Mouse (Mus musculus) liver, embryonic 14.5 days (tissue): Measurements from ENCODE around the gene Scamp4. TPM values are rescaled to one million over a fixed set of nuclear protein-coding genes. Genes with fewer than 3 reads are reported as not detected.

Experiments used
- ATAC-seq: fragments of 200-750 bp; cut with Nextera tagmentation; 2 replicates; pipeline ENCODE4 v1.8.0; 2017; ENCODE audit warnings: moderate number of reproducible peaks, mild to moderate bottlenecking, moderate library complexity; ENCODE audit not compliant: insufficient read depth
- DNase-seq, 3 experiments: peaks; one replicate each; pipeline ENCODE4 v3.0.0-alpha.2; 2012 to 2013; ENCODE audit warnings: low read depth in 3 of 3, low spot score in 3 of 3
- H3K27ac ChIP-seq: fragments of 300-500 bp; sonication (generic); 2 replicates; pipeline ENCODE4 v1.5.1; 2014; ENCODE audit warnings: moderate library complexity, mild to moderate bottlenecking, control low read depth, inconsistent platforms
- H3K27me3 ChIP-seq: fragments of 300-500 bp; sonication (generic); 2 replicates; pipeline ENCODE4 v1.6.1; 2014; ENCODE audit warnings: mild to moderate bottlenecking, low read length, moderate library complexity; ENCODE audit not compliant: control insufficient read depth, insufficient read depth
- H3K36me3 ChIP-seq: fragments of 300-500 bp; sonication (generic); replicated peaks from 2 replicates; pipeline ENCODE4 v1.6.1; 2014; ENCODE audit warnings: low read depth; ENCODE audit not compliant: control insufficient read depth, insufficient read depth
- H3K4me1 ChIP-seq, 2 experiments: fragments of 200-500 bp in 1 of 2; fragments of 300-500 bp in 1 of 2; sonication (generic) in 1 of 2; replicated peaks; 2 replicates each; pipeline ENCODE4 v1.6.1; 2012 to 2014; ENCODE audit warnings: antibody characterized with exemption in 1 of 2, inconsistent platforms in 1 of 2, low read length in 1 of 2; ENCODE audit not compliant: control insufficient read depth in 2 of 2, insufficient read depth in 2 of 2
- H3K4me2 ChIP-seq: fragments of 300-500 bp; sonication (generic); 2 replicates; pipeline ENCODE4 v1.6.1; 2014; ENCODE audit warnings: low read depth, mild to moderate bottlenecking, control low read depth, moderate library complexity
- H3K4me3 ChIP-seq, 2 experiments: fragments of 200-500 bp in 1 of 2; fragments of 300-500 bp in 1 of 2; sonication (generic) in 1 of 2; 2 replicates each; pipeline ENCODE4 v1.5.1; 2012 to 2014; ENCODE audit warnings: low read depth in 2 of 2, low read length in 2 of 2, mild to moderate bottlenecking in 2 of 2, control low read depth in 1 of 2, inconsistent platforms in 1 of 2, moderate library complexity in 1 of 2; ENCODE audit not compliant: insufficient read depth in 1 of 2
- H3K9ac ChIP-seq: fragments of 300-500 bp; sonication (generic); replicated peaks from 2 replicates; pipeline ENCODE4 v1.6.1; 2014; ENCODE audit warnings: mild to moderate bottlenecking, control low read depth, moderate library complexity
- H3K9me3 ChIP-seq: fragments of 300-500 bp; sonication (generic); 2 replicates; pipeline ENCODE4 v1.6.1; 2016; ENCODE audit warnings: low read length, mixed read lengths; ENCODE audit not compliant: control insufficient read depth
- CTCF ChIP-seq: IDR thresholded peaks from 2 replicates; pipeline ENCODE4 v1.5.1; 2016; ENCODE audit warnings: antibody characterized with exemption, low read depth, control low read depth
- EP300 ChIP-seq: IDR thresholded peaks from 2 replicates; pipeline ENCODE4 v1.6.1; 2016; ENCODE audit warnings: antibody characterized with exemption, low read depth
- WGBS: fragments of 180-500 bp; shearing (Covaris S2); extraction: QIAGEN DNeasy Blood & Tissue Kit; methylation state at CpG from one replicate; pipeline ENCODE4 v1.1.7; 2014; ENCODE audit not compliant: insufficient replicate concordance; 5-methylcytosine and 5-hydroxymethylcytosine counted together
- polyA plus RNA-seq, 2 experiments: library from polyadenylated mRNA; depleted of rRNA in 1 of 2; stranded (reverse) in 1 of 2; unstranded in 1 of 2; fragments of >200 nt; fragmentation: Nextera tagmentation in 1 of 2; extraction: Ambion mirVana in 1 of 2; gene quantifications; 2 replicates each; pipeline versions ENCODE4 v1.2.1 to v1.2.3; 2012 to 2014

Scamp4 gene
- polyA plus RNA-seq, 2 experiments: 22.0 to 34.6 TPM

DNA sequence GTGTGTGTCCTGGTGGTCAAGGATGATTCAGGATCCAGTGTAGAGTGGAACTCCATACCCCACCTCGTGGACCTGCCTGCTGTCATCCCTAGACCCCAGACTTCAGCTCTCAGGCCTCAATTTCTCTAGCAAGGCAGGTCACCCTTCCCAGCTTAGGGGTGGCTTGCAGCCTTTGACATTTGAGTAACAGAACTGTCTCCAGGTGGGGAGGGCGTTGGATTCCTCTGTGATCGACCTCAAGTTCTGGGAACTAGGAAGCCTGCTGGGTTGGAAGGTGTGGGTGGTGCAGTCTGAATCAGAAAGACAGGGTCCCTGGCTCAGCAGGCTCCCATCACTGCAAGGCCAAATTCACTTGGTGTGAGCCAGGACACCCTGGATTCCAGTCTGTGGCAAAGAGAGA, 27.8 kb upstream of the Scamp4 start:
- TF ChIP-seq CTCF: no peak
- no peak for TF ChIP-seq EP300
- WGBS: 46% methylated on average over 3 of the region's 3 CpGs
- Histone ChIP-seq H3K27ac (peak overlapping the region; percentile 99), H3K4me3 (peak overlapping the region; percentile 69 to 95), H3K4me2 (peak overlapping the region; percentile 77), H3K27me3 (no peaks in the 10 kb centered on the region), H3K4me1 (peaks cover 58 to 72% of the 10 kb centered on the region in 2 experiments), H3K9ac (peak overlapping the region; percentile 87), H3K9me3 (no peaks in the 10 kb centered on the region), H3K36me3 (peaks cover 4% of the 10 kb centered on the region; the same call in 1 of the 2 replicates)
- ATAC-seq: no peak
- DNase-seq: no peak

DNA sequence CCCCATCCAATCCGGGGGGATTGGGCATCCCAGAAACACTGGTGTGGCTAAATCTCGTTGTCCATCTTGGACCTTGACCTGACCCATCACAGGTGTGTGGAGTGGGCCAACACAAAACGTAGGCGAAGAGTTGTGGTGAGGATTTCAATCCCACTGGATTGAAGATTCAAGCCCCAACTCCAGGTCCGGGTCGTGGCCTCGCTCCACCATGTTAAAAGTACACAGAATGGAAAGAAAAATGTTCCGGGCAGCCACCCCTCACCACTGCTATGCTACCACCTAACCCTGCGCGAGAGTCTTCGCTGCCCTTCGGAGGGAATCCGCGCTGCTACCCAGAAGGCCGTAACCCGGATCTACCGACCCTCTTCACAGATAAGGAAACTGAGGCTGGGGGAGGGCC, 26.7 kb upstream of the Scamp4 start:
- no peaks in the 10 kb centered on the region for H3K9me3 ChIP-seq
- H3K4me2 ChIP-seq: peak overlapping the region; percentile 77
- TF ChIP-seq EP300: no peak
- TF ChIP-seq CTCF: no peak
- peak overlapping the region; percentile 99 for H3K27ac ChIP-seq
- WGBS: 5% methylated on average over 17 of the region's 17 CpGs
- peaks cover 4% of the 10 kb centered on the region; the same call in 1 of the 2 replicates for H3K36me3 ChIP-seq
- peak overlapping the region; percentile 87 for H3K9ac ChIP-seq
- no peaks in the 10 kb centered on the region for H3K27me3 ChIP-seq
- no peak for DNase-seq
- peaks cover 55 to 65% of the 10 kb centered on the region in 2 experiments for H3K4me1 ChIP-seq
- peak overlapping the region; percentile 69 to 95 for H3K4me3 ChIP-seq
- no peak for ATAC-seq

DNA sequence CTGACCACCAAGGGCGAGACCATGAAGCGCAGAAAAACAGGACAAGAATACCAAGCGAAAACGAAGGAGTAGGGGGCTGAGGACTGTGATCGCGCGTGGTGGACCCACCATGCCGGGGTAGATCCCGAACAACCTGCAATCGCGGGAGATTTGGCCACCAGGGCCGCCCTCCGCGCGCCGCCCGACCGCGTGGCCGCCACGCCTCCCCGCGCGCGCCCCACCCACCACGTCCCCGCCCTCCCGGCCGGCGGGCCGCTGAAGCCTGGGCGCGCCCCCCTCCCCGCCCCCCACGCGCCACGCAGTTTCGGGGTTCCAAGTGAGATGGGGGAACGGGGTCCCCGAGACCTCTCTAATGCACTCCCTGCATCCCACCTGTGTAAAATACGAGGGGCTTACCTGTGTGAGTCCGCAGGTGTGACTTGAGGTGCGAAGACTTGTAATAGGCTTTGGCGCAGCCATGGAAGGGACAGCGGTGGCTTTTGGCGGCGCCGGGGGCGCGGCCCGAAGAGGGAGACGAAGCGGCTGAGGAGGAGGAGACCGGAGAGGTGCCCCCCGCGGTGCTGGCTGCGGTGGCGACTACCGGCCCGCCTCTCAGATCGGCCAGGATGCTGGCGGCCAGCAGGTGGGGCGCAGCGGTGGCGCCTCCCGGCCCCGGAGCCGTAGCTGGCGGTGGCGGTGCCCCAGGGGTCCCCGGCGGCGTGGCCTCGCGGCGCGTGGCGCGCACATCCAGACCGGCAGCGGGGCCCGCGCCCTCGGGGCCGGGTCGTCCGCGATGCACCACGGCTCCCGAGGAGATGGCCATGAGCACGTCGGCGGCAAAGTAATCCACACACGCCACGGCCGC, 26.1 kb upstream of the Scamp4 start:
- Histone ChIP-seq H3K4me3 (peak overlapping the region; percentile 69 to 95), H3K9me3 (no peaks in the 10 kb centered on the region), H3K4me1 (peaks cover 48 to 58% of the 10 kb centered on the region in 2 experiments), H3K9ac (peak overlapping the region; percentile 87), H3K4me2 (peak overlapping the region; percentile 77), H3K27ac (peak overlapping the region; percentile 99), H3K27me3 (no peaks in the 10 kb centered on the region), H3K36me3 (peaks cover 4% of the 10 kb centered on the region; the same call in 1 of the 2 replicates)
- ATAC-seq (no peak), DNase-seq (no peak)
- peak; percentile 26; the same call in 1 of the 2 replicates for TF ChIP-seq CTCF
- no peak for TF ChIP-seq EP300
- WGBS: under 1% methylated on average over 93 of the region's 96 CpGs

DNA sequence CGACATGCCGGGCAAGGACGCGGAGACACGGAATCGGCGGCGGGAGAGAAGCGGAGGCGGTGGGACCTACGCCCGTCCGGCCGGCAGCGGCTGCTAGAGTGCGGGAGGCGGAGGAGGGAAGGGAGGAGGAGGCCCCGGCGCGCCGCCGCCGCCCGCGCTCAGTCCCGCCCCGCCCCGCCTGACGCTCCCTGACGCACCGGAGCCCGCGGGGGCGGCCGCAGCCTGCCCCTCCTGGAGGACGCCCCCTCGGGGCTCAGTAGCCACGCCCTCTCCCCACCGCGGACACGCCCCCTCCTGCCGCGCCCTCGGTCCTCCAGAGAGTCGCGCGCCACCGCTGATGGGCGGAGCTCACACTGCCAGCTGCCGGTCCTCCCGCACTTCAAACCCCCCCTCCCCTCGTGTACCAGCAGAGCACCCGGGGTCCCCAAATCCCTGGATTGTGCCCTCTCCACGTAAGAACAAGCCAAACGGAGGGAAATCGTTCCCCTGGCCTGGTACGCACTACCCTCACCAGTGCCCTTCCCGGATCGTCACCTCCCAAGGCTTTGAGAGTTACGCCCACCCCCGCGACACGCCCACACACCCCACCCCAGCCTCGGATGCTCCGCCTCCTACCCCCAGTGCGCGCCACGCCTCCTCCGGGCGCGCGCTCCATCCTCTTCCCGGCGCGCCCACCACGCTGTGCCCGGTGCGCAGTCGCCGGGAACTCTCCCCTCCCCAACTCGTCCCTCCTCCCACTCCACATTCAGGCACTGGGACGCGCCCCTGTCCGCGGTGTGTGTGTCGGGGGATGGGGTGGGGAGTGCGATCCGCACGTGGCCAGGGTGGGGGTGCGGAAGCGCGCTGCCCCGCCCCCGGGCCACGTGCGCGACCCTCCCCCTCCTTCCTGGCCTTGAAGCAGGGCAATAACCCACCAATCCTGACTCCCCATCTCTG, 25.2 kb upstream of the Scamp4 start, which contains the start of gene Klf16:
Klf16 (minus strand) TSS at position 127 of the 936 bp plus-strand sequence.
- peak within 1 kb of the TSS; percentile 69 to 95 for H3K4me3 ChIP-seq
- peak within 1 kb of the TSS; percentile 99 for H3K27ac ChIP-seq
- H3K36me3 ChIP-seq: peaks cover 4% of the 10 kb centered on the region; the same call in 1 of the 2 replicates
- peak; percentile 93 to 95 (median 93) for DNase-seq
- peak within 1 kb of the TSS; percentile 87 for H3K9ac ChIP-seq
- 1% methylated on average over 78 of the region's 97 CpGs for WGBS
- no peaks in the 10 kb centered on the region for H3K9me3 ChIP-seq
- TF ChIP-seq EP300 (no peak), CTCF (no peak)
- no peaks in the 10 kb centered on the region for H3K27me3 ChIP-seq
- H3K4me2 ChIP-seq: peak within 1 kb of the TSS; percentile 77
- peak; percentile 77 for ATAC-seq
- peaks cover 39 to 50% of the 10 kb centered on the region in 2 experiments for H3K4me1 ChIP-seq
